Mouse (Mus musculus) embryonic facial prominence, embryonic 12.5 days (tissue): ENCODE data around the gene Hs3st1. TPM values are rescaled to one million over a fixed set of nuclear protein-coding genes. Genes with fewer than 3 reads are reported as not detected.
"Not testable (repeated sequence)": the region's sequence is repeated elsewhere in the genome, so short reads cannot be mapped to it uniquely, and the experiment has no call there.

Source experiments
- ATAC-seq: fragments of 200-750 bp; cut with Nextera tagmentation; 2 replicates; pipeline ENCODE4 v1.8.0; 2017; ENCODE audit not compliant: insufficient number of reproducible peaks, insufficient read depth, low FRiP score, low TSS enrichment
- H3K27ac ChIP-seq: fragments of 300-500 bp; sonication (generic); 2 replicates; pipeline ENCODE4 v1.5.1; 2016; ENCODE audit warnings: mild to moderate bottlenecking
- H3K27me3 ChIP-seq: fragments of 300-500 bp; sonication (generic); 2 replicates; pipeline ENCODE4 v1.6.1; 2016; ENCODE audit warnings: mild to moderate bottlenecking, moderate library complexity
- H3K36me3 ChIP-seq: fragments of 300-500 bp; sonication (generic); 2 replicates; pipeline ENCODE4 v1.6.1; 2016; ENCODE audit warnings: mild to moderate bottlenecking
- H3K4me1 ChIP-seq: fragments of 300-500 bp; sonication (generic); 2 replicates; pipeline ENCODE4 v1.6.1; 2016
- H3K4me2 ChIP-seq: fragments of 300-500 bp; sonication (generic); replicated peaks from 2 replicates; pipeline ENCODE4 v1.6.1; 2016; ENCODE audit warnings: mild to moderate bottlenecking, moderate library complexity
- H3K4me3 ChIP-seq: fragments of 300-500 bp; sonication (generic); 2 replicates; pipeline ENCODE4 v1.5.1; 2016; ENCODE audit warnings: mild to moderate bottlenecking
- H3K9ac ChIP-seq: fragments of 300-500 bp; sonication (generic); 2 replicates; pipeline ENCODE4 v1.6.1; 2016; ENCODE audit warnings: mild to moderate bottlenecking, moderate library complexity
- H3K9me3 ChIP-seq: fragments of 300-500 bp; sonication (generic); 2 replicates; pipeline ENCODE4 v1.6.1; 2016; ENCODE audit warnings: mild to moderate bottlenecking, moderate library complexity
- WGBS: fragments of 180-500 bp; shearing (Covaris S2); methylation state at CpG from one replicate; pipeline ENCODE4 v1.1.7; 2016; 5-methylcytosine and 5-hydroxymethylcytosine counted together
- polyA plus RNA-seq: library from polyadenylated mRNA; unstranded; fragments of >200 nt; fragmentation: Nextera tagmentation; extraction: Ambion mirVana; gene quantifications from 2 replicates; pipeline ENCODE4 v1.2.1, GENCODE M21; 2016

The Hs3st1 gene
- 13.3 and 13.6 TPM in 2 replicates for polyA plus RNA-seq

- not testable (repeated sequence) for H3K4me2 ChIP-seq, H3K4me1 ChIP-seq, H3K9me3 ChIP-seq, H3K27ac ChIP-seq, H3K4me3 ChIP-seq, H3K27me3 ChIP-seq, H3K36me3 ChIP-seq, ATAC-seq, H3K9ac ChIP-seq
- 91% methylated on average over 15 of the region's 15 CpGs for WGBS
These were observed at the start of gene Hs3st1 for GRCm38 (mm10) chr5:39755375-39755774. Gene Hs3st1, minus strand, starts transcription at chr5:39755475.

GRCm38 (mm10) chr5:39804663-39805062 is 49.4 kb upstream of the Hs3st1 start:
- ATAC-seq = no peak
- Histone ChIP-seq H3K4me2 (no peak overlapping the region), H3K9ac (no peak overlapping the region), H3K9me3 (no peaks in the 10 kb centered on the region), H3K27ac (no peak overlapping the region), H3K27me3 (no peaks in the 10 kb centered on the region), H3K4me3 (no peak overlapping the region), H3K36me3 (no peaks in the 10 kb centered on the region), H3K4me1 (no peaks in the 10 kb centered on the region)
- WGBS = 85% methylated on average over 5 of the region's 5 CpGs

GRCm38 (mm10) chr5:39803941-39804340 is 48.7 kb upstream of the Hs3st1 start:
- Histone ChIP-seq H3K4me3 (no peak overlapping the region), H3K27me3 (no peaks in the 10 kb centered on the region), H3K4me1 (no peaks in the 10 kb centered on the region), H3K9ac (no peak overlapping the region), H3K36me3 (no peaks in the 10 kb centered on the region), H3K4me2 (no peak overlapping the region), H3K27ac (no peak overlapping the region), H3K9me3 (no peaks in the 10 kb centered on the region)
- ATAC-seq = no peak
- WGBS = 77% methylated on average over 3 of the region's 3 CpGs

- H3K27ac ChIP-seq = no peak overlapping the region
- H3K4me2 ChIP-seq = no peak overlapping the region
- no peaks in the 10 kb centered on the region for H3K36me3 ChIP-seq
- no peaks in the 10 kb centered on the region for H3K4me1 ChIP-seq
- H3K9me3 ChIP-seq = no peaks in the 10 kb centered on the region
- no peak overlapping the region for H3K4me3 ChIP-seq
- WGBS = 77% methylated on average over 3 of the region's 3 CpGs
- no peak for ATAC-seq
- H3K9ac ChIP-seq = no peak overlapping the region
- H3K27me3 ChIP-seq = no peaks in the 10 kb centered on the region
These were observed 48.2 kb upstream of the Hs3st1 start for GRCm38 (mm10) chr5:39803457-39803856.

- Histone ChIP-seq H3K9ac (no peak overlapping the region), H3K4me2 (no peak overlapping the region), H3K9me3 (no peaks in the 10 kb centered on the region), H3K27me3 (no peaks in the 10 kb centered on the region), H3K36me3 (no peaks in the 10 kb centered on the region), H3K4me1 (no peaks in the 10 kb centered on the region), H3K27ac (no peak overlapping the region), H3K4me3 (no peak overlapping the region)
- 76% methylated on average over 3 of the region's 3 CpGs for WGBS
- ATAC-seq = no peak
These were observed 46.8 kb upstream of the Hs3st1 start for GRCm38 (mm10) chr5:39802110-39802509.

- Histone ChIP-seq H3K9ac (no peak overlapping the region), H3K36me3 (no peaks in the 10 kb centered on the region), H3K27me3 (no peaks in the 10 kb centered on the region), H3K9me3 (no peaks in the 10 kb centered on the region), H3K4me3 (no peak overlapping the region), H3K4me1 (no peaks in the 10 kb centered on the region), H3K4me2 (no peak overlapping the region), H3K27ac (no peak overlapping the region)
- WGBS = 81% methylated on average over 7 of the region's 7 CpGs
- no peak for ATAC-seq
These were observed 21.9 kb upstream of the Hs3st1 start for GRCm38 (mm10) chr5:39777094-39777710.

GRCm38 (mm10) chr5:39771680-39772348 is 16.5 kb upstream of the Hs3st1 start:
- H3K27ac ChIP-seq = no peak overlapping the region
- WGBS = 72% methylated on average over 5 of the region's 5 CpGs
- no peaks in the 10 kb centered on the region for H3K36me3 ChIP-seq
- no peak overlapping the region for H3K4me2 ChIP-seq
- H3K9ac ChIP-seq = no peak overlapping the region
- no peaks in the 10 kb centered on the region for H3K27me3 ChIP-seq
- no peaks in the 10 kb centered on the region for H3K4me1 ChIP-seq
- H3K4me3 ChIP-seq = no peak overlapping the region
- H3K9me3 ChIP-seq = no peaks in the 10 kb centered on the region
- ATAC-seq = no peak

GRCm38 (mm10) chr5:39761682-39762456 is 6.6 kb upstream of the Hs3st1 start:
- H3K27ac ChIP-seq = no peak overlapping the region
- no peaks in the 10 kb centered on the region for H3K9me3 ChIP-seq
- H3K9ac ChIP-seq = no peak overlapping the region
- no peak overlapping the region for H3K4me3 ChIP-seq
- no peak for ATAC-seq
- H3K36me3 ChIP-seq = no peaks in the 10 kb centered on the region
- no peaks in the 10 kb centered on the region for H3K4me1 ChIP-seq
- WGBS = 80% methylated on average over 8 of the region's 8 CpGs
- no peaks in the 10 kb centered on the region for H3K27me3 ChIP-seq
- no peak overlapping the region for H3K4me2 ChIP-seq

GRCm38 (mm10) chr5:39758890-39759475 is 3.7 kb upstream of the Hs3st1 start:
- H3K36me3 ChIP-seq = no peaks in the 10 kb centered on the region
- no peak for ATAC-seq
- H3K27me3 ChIP-seq = no peaks in the 10 kb centered on the region
- H3K27ac ChIP-seq = no peak overlapping the region
- H3K4me2 ChIP-seq = no peak overlapping the region
- no peaks in the 10 kb centered on the region for H3K4me1 ChIP-seq
- no peak overlapping the region for H3K4me3 ChIP-seq
- no peak overlapping the region for H3K9ac ChIP-seq
- 85% methylated on average over 2 of the region's 2 CpGs for WGBS
- no peaks in the 10 kb centered on the region for H3K9me3 ChIP-seq

- 95% methylated on average over 2 of the region's 2 CpGs for WGBS
- Histone ChIP-seq H3K36me3 (no peaks in the 10 kb centered on the region), H3K9ac (no peak overlapping the region), H3K4me3 (no peak overlapping the region), H3K27ac (no peak overlapping the region), H3K9me3 (no peaks in the 10 kb centered on the region), H3K4me2 (no peak overlapping the region), H3K27me3 (no peaks in the 10 kb centered on the region), H3K4me1 (no peaks in the 10 kb centered on the region)
- no peak for ATAC-seq
These were observed 18.4 kb downstream of the Hs3st1 start for GRCm38 (mm10) chr5:39736843-39737242.

GRCm38 (mm10) chr5:39733750-39734443 is 21.4 kb downstream of the Hs3st1 start:
- Histone ChIP-seq H3K4me1 (no peaks in the 10 kb centered on the region), H3K9ac (no peak overlapping the region), H3K9me3 (no peaks in the 10 kb centered on the region), H3K4me3 (no peak overlapping the region), H3K36me3 (no peaks in the 10 kb centered on the region), H3K27ac (no peak overlapping the region), H3K27me3 (no peaks in the 10 kb centered on the region), H3K4me2 (no peak overlapping the region)
- 81% methylated on average over 1 of the region's 1 CpGs for WGBS
- no peak for ATAC-seq
